Mouse (Mus musculus) spleen, postnatal 36 days (tissue): ENCODE results near the gene Scarb1.

ENCODE experiments used
- DNase-seq, 2 experiments: peaks; one replicate each; pipeline ENCODE4 v3.0.0; 2022; ENCODE audit warnings: low spot score in 2 of 2, mixed read lengths in 1 of 2

Gene Scarb1

GRCm38 (mm10) chr5:125305229-125306081 lies 35.4 kb downstream of the Scarb1 start:
- DNase-seq: no peak

- no peak for DNase-seq
Measured at GRCm38 (mm10) chr5:125304245-125304856, 36.5 kb downstream of the Scarb1 start.

- DNase-seq: no peak
Measured at GRCm38 (mm10) chr5:125303055-125303454, 37.8 kb downstream of the Scarb1 start.

GRCm38 (mm10) chr5:125298234-125298633 lies 42.7 kb downstream of the Scarb1 start:
- no peak for DNase-seq

GRCm38 (mm10) chr5:125297171-125297570 lies 43.7 kb downstream of the Scarb1 start:
- DNase-seq: no peak

- DNase-seq: no peak
Measured at GRCm38 (mm10) chr5:125292951-125293350, 47.9 kb downstream of the Scarb1 start.

- DNase-seq: no peak
Measured at GRCm38 (mm10) chr5:125291895-125292294, 49.0 kb downstream of the Scarb1 start.

GRCm38 (mm10) chr5:125291387-125291786 lies 49.5 kb downstream of the Scarb1 start:
- DNase-seq: no peak

GRCm38 (mm10) chr5:125287053-125287655 lies 53.7 kb downstream of the Scarb1 start:
- DNase-seq: no peak

GRCm38 (mm10) chr5:125286090-125286489 lies 54.8 kb downstream of the Scarb1 start:
- no peak for DNase-seq

- DNase-seq: no peak
Measured at GRCm38 (mm10) chr5:125283748-125284640, 56.9 kb downstream of the Scarb1 start.

GRCm38 (mm10) chr5:125279216-125279615 lies 61.7 kb downstream of the Scarb1 start:
- DNase-seq: peak; percentile 18 to 19

GRCm38 (mm10) chr5:125278314-125278713 lies 62.6 kb downstream of the Scarb1 start:
- DNase-seq: no peak

GRCm38 (mm10) chr5:125277313-125277712 lies 63.6 kb downstream of the Scarb1 start:
- no peak for DNase-seq

GRCm38 (mm10) chr5:125276765-125277164 lies 64.1 kb downstream of the Scarb1 start:
- no peak for DNase-seq

GRCm38 (mm10) chr5:125275315-125275714 lies 65.6 kb downstream of the Scarb1 start:
- no peak for DNase-seq

- no peak for DNase-seq
Measured at GRCm38 (mm10) chr5:125274773-125275172, 66.1 kb downstream of the Scarb1 start.

- no peak for DNase-seq
Measured at GRCm38 (mm10) chr5:125274182-125274581, 66.7 kb downstream of the Scarb1 start.

GRCm38 (mm10) chr5:125273666-125274109 lies 67.2 kb downstream of the Scarb1 start:
- peak; percentile 36 to 56 for DNase-seq

GRCm38 (mm10) chr5:125272231-125272988 lies 68.5 kb downstream of the Scarb1 start:
- no peak for DNase-seq
